Mouse (Mus musculus) myocyte (in vitro differentiated cells): ENCODE results near the gene Naa15. TPM values are rescaled to one million over a fixed set of nuclear protein-coding genes. Genes with fewer than 3 reads are reported as not detected.

Experiments
- H3K27me3 ChIP-seq: one replicate; pipeline ENCODE4 v1.6.1; 2011; ENCODE audit not compliant: control insufficient read depth, insufficient read depth, insufficient read length
- H3K36me3 ChIP-seq: one replicate; pipeline ENCODE4 v1.6.1; 2011; ENCODE audit not compliant: control insufficient read depth, insufficient read depth
- H3K4me2 ChIP-seq: one replicate; pipeline ENCODE4 v1.6.1; 2011; ENCODE audit warnings: low read depth, control low read depth
- H3K4me3 ChIP-seq: one replicate; pipeline ENCODE4 v1.5.1; 2011; ENCODE audit warnings: mild to moderate bottlenecking, control low read depth, moderate library complexity
- H3K79me2 ChIP-seq: one replicate; pipeline ENCODE4 v1.6.1; 2011; ENCODE audit not compliant: control insufficient read depth, insufficient read depth
- H3ac ChIP-seq: one replicate; pipeline ENCODE4 v1.6.1; 2011; ENCODE audit not compliant: control insufficient read depth, insufficient read length
- CEBPB ChIP-seq: IDR thresholded peaks from 2 replicates; pipeline ENCODE4 v1.6.1; 2011; ENCODE audit warnings: mild to moderate bottlenecking, moderate library complexity; ENCODE audit not compliant: poor library complexity, insufficient read depth, severe bottlenecking
- E2F4 ChIP-seq: IDR thresholded peaks from one replicate; pipeline ENCODE4 v1.6.1; 2011; ENCODE audit warnings: mild to moderate bottlenecking, control low read depth, moderate library complexity; ENCODE audit not compliant: insufficient read depth
- MAX ChIP-seq: IDR thresholded peaks from one replicate; pipeline ENCODE4 v1.6.1; 2011; ENCODE audit warnings: low read depth, mild to moderate bottlenecking, control low read depth
- MYOD1 ChIP-seq, 3 experiments: IDR thresholded peaks; one replicate each; pipeline ENCODE4 v1.6.1; 2011; ENCODE audit warnings: control low read depth in 2 of 3, low read depth in 2 of 3, mild to moderate bottlenecking in 2 of 3, moderate library complexity in 1 of 3; ENCODE audit not compliant: insufficient read length in 2 of 3, control insufficient read depth in 1 of 3
- MYOG ChIP-seq, 3 experiments: IDR thresholded peaks; one replicate each; pipeline ENCODE4 v1.6.1; 2011; ENCODE audit warnings: control low read depth in 2 of 3, low read depth in 2 of 3, mild to moderate bottlenecking in 2 of 3; ENCODE audit not compliant: insufficient read length in 2 of 3, control insufficient read depth in 1 of 3, insufficient read depth in 1 of 3
- POLR2A ChIP-seq: IDR thresholded peaks from one replicate; pipeline ENCODE4 v1.6.1; 2011; ENCODE audit warnings: low read depth, mild to moderate bottlenecking, control low read depth, moderate library complexity; ENCODE audit not compliant: insufficient read length
- POLR2AphosphoS2 ChIP-seq: IDR thresholded peaks from one replicate; pipeline ENCODE4 v1.6.1; 2011; ENCODE audit warnings: low read depth, control low read depth; ENCODE audit not compliant: insufficient read length
- REST ChIP-seq: IDR thresholded peaks from one replicate; pipeline ENCODE4 v1.6.1; 2011; ENCODE audit warnings: mild to moderate bottlenecking, control low read depth, moderate library complexity; ENCODE audit not compliant: insufficient read depth, insufficient read length
- SRF ChIP-seq: IDR thresholded peaks from one replicate; pipeline ENCODE4 v1.6.1; 2011; ENCODE audit warnings: low read depth; ENCODE audit not compliant: control insufficient read depth, insufficient read length
- TCF12 ChIP-seq: IDR thresholded peaks from one replicate; pipeline ENCODE4 v1.6.1; 2011; ENCODE audit warnings: mild to moderate bottlenecking, control low read depth; ENCODE audit not compliant: poor library complexity, insufficient read depth, severe bottlenecking
- TCF3 ChIP-seq: IDR thresholded peaks from one replicate; pipeline ENCODE4 v1.6.1; 2011; ENCODE audit warnings: low read depth, control low read depth; ENCODE audit not compliant: insufficient read length
- USF1 ChIP-seq: IDR thresholded peaks from one replicate; pipeline ENCODE4 v1.6.1; 2011; ENCODE audit warnings: low read depth, mild to moderate bottlenecking, control low read depth, moderate library complexity
- polyA plus RNA-seq: library from polyadenylated mRNA; unstranded; fragments of >200 nt; fragmentation: generic; extraction: Trizol; gene quantifications from one replicate; pipeline ENCODE4 v1.2.1, GENCODE M21; 2012; ENCODE audit warnings: missing spikeins

The Naa15 gene
- polyA plus RNA-seq, 1 experiment = 8.4 TPM

GRCm38 (mm10) chr3:51511983-51512382 is 97.0 kb downstream of the Naa15 start:
- H3K79me2 ChIP-seq = no peaks in the 10 kb centered on the region
- TF ChIP-seq MYOD1 (IDR thresholded peaks at IDR 0.05; ENCODE audit: control insufficient read depth in 1 of 3, insufficient read length in 2 of 3, low read depth in 2 of 3) (no peak), POLR2A (no peak), E2F4 (no peak), USF1 (no peak)
- H3K4me3 ChIP-seq = no peak overlapping the region
- H3K27me3 ChIP-seq = no peaks in the 10 kb centered on the region
- H3ac ChIP-seq = no peak overlapping the region
- H3K4me2 ChIP-seq = no peak overlapping the region
- no peaks in the 10 kb centered on the region for H3K36me3 ChIP-seq

GRCm38 (mm10) chr3:51517467-51517866 is 102.5 kb downstream of the Naa15 start:
- Histone ChIP-seq H3K4me2 (no peak overlapping the region), H3K27me3 (no peaks in the 10 kb centered on the region), H3K4me3 (no peak overlapping the region), H3ac (no peak overlapping the region), H3K36me3 (peaks cover 7% of the 10 kb centered on the region), H3K79me2 (no peaks in the 10 kb centered on the region)
- TF ChIP-seq MAX (no peak), MYOG (IDR thresholded peaks at IDR 0.05; ENCODE audit: control insufficient read depth in 1 of 3, insufficient read depth in 1 of 3, insufficient read length in 2 of 3, low read depth in 2 of 3) (no peak), POLR2AphosphoS2 (no peak), USF1 (no peak), E2F4 (no peak), TCF12 (no peak), SRF (no peak), POLR2A (no peak), CEBPB (no peak), MYOD1 (IDR thresholded peaks at IDR 0.05; ENCODE audit: control insufficient read depth in 1 of 3, insufficient read length in 2 of 3, low read depth in 2 of 3) (no peak), TCF3 (no peak), REST (no peak)

- H3K27me3 ChIP-seq = no peaks in the 10 kb centered on the region
- no peaks in the 10 kb centered on the region for H3K79me2 ChIP-seq
- H3K4me2 ChIP-seq = no peak overlapping the region
- peaks cover 7% of the 10 kb centered on the region for H3K36me3 ChIP-seq
- H3K4me3 ChIP-seq = no peak overlapping the region
- no peak overlapping the region for H3ac ChIP-seq
- TF ChIP-seq POLR2A = no peak
- TF ChIP-seq POLR2AphosphoS2 = no peak
- no peak for TF ChIP-seq MYOG (IDR thresholded peaks at IDR 0.05; ENCODE audit: control insufficient read depth in 1 of 3, insufficient read depth in 1 of 3, insufficient read length in 2 of 3, low read depth in 2 of 3)
- no peak for TF ChIP-seq MAX
- no peak for TF ChIP-seq MYOD1 (IDR thresholded peaks at IDR 0.05; ENCODE audit: control insufficient read depth in 1 of 3, insufficient read length in 2 of 3, low read depth in 2 of 3)
- no peak for TF ChIP-seq E2F4
- TF ChIP-seq CEBPB = no peak
- TF ChIP-seq SRF = no peak
Measured at GRCm38 (mm10) chr3:51517878-51518762, 103.2 kb downstream of the Naa15 start.

GRCm38 (mm10) chr3:51518763-51519121 is 103.8 kb downstream of the Naa15 start:
- Histone ChIP-seq H3K4me2 (no peak overlapping the region), H3K36me3 (peaks cover 7% of the 10 kb centered on the region), H3K4me3 (no peak overlapping the region), H3K79me2 (no peaks in the 10 kb centered on the region), H3ac (no peak overlapping the region), H3K27me3 (no peaks in the 10 kb centered on the region)
- TF ChIP-seq TCF12 (no peak), SRF (no peak), TCF3 (no peak), REST (no peak), MYOG (IDR thresholded peaks at IDR 0.05; ENCODE audit: control insufficient read depth in 1 of 3, insufficient read depth in 1 of 3, insufficient read length in 2 of 3, low read depth in 2 of 3) (no peak), CEBPB (no peak), POLR2AphosphoS2 (no peak), MAX (no peak), USF1 (no peak), POLR2A (no peak), MYOD1 (IDR thresholded peaks at IDR 0.05; ENCODE audit: control insufficient read depth in 1 of 3, insufficient read length in 2 of 3, low read depth in 2 of 3) (no peak), E2F4 (no peak)

- no peak for TF ChIP-seq SRF
- TF ChIP-seq POLR2AphosphoS2 = no peak
- TF ChIP-seq USF1 = no peak
- no peak for TF ChIP-seq REST
- TF ChIP-seq E2F4 = no peak
- Histone ChIP-seq H3K4me3 (no peak overlapping the region), H3K27me3 (no peaks in the 10 kb centered on the region), H3ac (no peak overlapping the region), H3K4me2 (no peak overlapping the region), H3K36me3 (peaks cover 20% of the 10 kb centered on the region), H3K79me2 (no peaks in the 10 kb centered on the region)
Measured at GRCm38 (mm10) chr3:51521262-51521661, 106.3 kb downstream of the Naa15 start.
